Mouse (Mus musculus): ENCODE measurements at regions not wholly inside any gene's neighbourhood (a gene's known extent, or its start where the extent isn't known, plus 50 kb on each side); places are given as distances from the start of the nearest gene placed in this dataset.

GRCm38 (mm10) chr4:32156965-32157364, 81.6 kb upstream of the Bach2 start:
- DNase-seq = no peak

- no peak for DNase-seq
Measured at GRCm38 (mm10) chr4:32158451-32158850, 80.2 kb upstream of the Bach2 start.

DNA sequence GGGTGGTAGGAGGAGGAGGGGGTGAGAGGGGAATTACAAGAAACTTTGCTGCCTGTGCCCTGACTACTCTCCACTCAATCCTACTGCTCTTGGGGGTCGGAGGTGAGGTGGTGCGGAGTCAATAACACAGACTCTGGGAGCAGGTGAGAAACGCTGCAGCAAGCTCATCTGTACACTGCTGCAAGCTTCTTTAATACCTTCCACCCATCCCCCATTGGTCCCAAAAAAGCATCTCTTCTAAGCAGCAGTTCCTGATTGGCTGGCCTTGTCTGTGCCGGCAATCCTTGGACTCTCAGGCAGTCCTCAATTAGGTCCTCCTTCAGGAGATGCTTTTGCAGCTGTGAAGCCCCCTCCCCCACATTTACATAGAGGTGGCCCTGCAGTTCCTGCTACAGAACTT, 79.7 kb upstream of the Bach2 start:
- DNase-seq = no peak

DNA sequence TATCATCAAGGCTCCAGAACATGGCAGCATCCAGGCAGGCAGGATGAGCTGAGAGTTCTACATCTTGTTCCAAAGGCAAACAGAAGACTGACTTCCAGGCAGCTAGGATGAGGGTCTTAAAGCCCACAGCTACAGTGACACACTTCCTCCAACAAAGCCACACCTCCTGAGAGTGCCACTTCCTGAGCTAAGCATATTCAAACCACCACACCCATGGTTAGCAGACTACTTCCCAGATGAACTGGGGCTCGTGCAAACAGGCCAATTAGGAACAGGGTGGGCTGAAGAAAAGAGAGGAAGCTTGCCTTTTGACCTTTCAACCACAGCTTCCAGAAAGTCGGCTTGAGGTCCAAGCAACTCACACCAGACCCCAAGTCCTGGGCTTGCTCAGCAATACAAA, 77.8 kb upstream of the Bach2 start:
- no peak for DNase-seq

GRCm38 (mm10) chr4:32161871-32162656, 76.5 kb upstream of the Bach2 start:
- no peak for DNase-seq

- DNase-seq = no peak
Measured at GRCm38 (mm10) chr4:32162694-32163240, 75.8 kb upstream of the Bach2 start.

- no peak for DNase-seq
Measured at GRCm38 (mm10) chr4:32164081-32164641, 74.4 kb upstream of the Bach2 start.

GRCm38 (mm10) chr4:32164736-32165241, 73.8 kb upstream of the Bach2 start:
- no peak for DNase-seq

DNA sequence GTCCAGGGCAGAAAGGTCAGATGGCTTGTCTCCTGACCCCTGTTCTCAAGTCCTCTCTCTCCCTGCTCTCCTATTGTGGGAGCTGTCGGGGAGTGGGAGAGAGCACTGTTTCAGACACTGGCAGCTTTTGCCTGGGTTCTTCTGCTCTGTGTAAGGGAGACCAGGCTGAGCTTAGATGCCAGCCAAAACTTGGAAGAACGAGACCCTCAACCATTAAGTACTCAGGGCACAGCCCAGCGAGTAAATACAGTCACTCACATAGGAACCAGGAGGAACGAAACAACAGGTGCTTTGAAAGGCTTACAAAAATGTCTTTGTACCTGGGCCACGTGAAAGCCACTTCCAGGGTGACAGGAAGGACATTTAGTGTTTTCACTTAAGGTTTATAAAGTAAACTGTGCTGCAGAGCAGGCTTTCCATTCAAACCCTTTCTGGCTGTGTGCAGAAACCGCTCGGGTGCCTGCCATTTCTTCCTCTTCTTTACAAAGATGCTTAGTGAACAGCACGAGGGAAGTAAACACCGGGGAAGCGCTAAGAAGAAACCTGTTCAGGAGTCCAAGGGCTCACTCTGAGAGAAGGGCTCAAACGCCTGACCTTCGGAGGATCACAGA, 72.6 kb upstream of the Bach2 start:
- no peak for DNase-seq

DNA sequence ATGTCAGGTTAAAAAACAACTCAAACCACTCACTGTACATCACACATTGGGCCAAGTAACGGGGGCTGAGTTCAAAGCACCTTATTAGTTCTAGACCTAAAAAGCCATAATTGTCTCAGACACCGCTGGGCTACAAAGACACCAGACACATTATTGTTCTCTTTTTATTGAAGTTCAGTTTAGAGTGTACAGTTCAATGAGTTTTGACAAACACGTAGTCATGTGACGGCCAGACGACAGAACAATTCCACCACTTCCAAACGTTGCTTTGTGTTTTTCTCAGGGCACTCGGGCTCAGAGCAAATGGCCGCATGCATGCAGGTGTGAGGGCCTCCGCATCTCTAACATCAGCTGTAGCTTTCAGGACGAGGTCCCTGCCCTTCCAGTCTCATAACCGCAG, 71.5 kb upstream of the Bach2 start:
- DNase-seq = no peak

DNA sequence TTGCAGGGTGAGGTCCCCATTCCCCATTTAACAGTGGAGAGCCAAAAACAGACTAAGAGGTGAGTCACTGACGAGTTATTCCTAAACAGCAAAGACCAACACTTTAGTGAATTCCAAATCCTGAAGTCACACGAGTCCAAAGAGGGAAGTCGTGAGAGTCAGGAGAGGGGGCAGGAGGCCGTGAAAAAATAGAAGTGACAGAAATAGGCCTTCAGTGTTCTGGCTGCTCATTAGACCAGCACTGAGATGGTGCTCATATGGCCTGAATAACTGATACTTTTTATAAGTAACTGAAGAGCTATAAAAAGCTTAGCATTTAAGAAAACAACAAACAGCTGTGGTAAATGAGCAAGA, 68.5 kb upstream of the Bach2 start:
- no peak for DNase-seq

GRCm38 (mm10) chr4:32170460-32171192, 68.0 kb upstream of the Bach2 start:
- no peak for DNase-seq

DNA sequence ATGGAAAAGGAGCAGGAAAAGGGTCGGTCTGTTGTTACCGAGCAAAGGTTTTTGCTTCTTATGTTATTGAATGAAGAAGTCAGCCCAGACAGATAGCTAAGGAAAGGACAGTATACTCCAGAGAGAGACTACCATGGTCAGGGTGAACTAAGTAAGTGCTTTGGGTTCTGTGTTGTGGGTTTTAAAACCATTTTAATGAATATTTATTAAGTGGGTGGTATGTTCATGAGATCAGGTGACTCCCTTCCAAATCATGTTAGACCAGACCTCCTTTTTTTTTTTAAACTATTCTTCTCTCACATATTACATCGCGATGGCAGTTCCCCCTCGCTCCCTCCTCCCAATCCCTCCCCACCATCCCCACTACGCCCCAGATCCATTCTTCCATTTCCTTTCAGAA, 67.3 kb upstream of the Bach2 start:
- DNase-seq = no peak

GRCm38 (mm10) chr4:32172992-32173391, 65.6 kb upstream of the Bach2 start:
- no peak for DNase-seq

GRCm38 (mm10) chr4:32174771-32175170, 63.8 kb upstream of the Bach2 start:
- DNase-seq = no peak

DNA sequence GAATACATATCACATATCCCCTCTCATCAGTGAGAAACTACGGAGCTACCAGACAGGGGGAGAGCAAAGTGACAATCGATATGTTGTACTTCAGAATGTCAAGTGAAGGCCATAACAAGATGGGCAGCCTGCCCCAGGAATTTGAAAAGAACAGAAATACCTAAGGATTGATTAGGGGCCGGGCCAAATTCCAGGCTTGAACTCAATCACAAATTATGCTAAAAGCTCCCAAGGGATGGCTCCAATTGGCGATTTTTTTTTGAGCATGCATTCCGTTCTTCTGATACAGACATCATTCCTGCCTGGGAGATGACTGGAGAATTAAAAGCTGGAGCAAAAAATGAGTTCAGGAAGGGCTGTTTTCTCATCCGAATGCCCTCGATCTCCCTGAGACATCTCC, 63.4 kb upstream of the Bach2 start:
- no peak for DNase-seq

DNA sequence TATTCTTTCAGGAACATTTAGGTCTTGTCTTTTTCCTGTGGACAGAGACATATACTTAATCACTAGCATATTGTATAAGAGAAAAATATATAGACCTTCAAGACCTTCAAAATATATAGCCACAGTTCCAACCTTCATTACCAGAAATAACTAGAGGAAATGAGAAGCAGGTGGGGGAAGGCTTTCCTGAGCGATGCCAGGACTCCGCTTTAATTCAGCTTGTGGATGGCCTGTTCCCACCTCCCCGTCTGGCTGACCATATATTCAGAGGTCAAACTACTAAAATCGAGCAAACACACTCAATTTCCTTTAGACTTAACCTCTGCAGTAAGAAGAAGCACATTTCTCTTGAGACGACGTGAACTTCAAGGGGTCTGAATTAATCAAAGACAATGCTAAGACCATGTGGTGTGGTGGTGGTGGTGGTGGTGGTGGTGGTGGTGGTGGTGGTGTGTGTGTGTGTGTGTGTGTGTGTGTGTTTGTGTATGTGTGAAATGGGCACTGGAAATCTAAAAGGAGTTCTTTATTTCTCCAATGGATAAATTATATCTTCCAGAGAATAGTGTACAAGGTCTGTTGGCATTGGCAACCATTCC, 62.7 kb upstream of the Bach2 start:
- DNase-seq = no peak

DNA sequence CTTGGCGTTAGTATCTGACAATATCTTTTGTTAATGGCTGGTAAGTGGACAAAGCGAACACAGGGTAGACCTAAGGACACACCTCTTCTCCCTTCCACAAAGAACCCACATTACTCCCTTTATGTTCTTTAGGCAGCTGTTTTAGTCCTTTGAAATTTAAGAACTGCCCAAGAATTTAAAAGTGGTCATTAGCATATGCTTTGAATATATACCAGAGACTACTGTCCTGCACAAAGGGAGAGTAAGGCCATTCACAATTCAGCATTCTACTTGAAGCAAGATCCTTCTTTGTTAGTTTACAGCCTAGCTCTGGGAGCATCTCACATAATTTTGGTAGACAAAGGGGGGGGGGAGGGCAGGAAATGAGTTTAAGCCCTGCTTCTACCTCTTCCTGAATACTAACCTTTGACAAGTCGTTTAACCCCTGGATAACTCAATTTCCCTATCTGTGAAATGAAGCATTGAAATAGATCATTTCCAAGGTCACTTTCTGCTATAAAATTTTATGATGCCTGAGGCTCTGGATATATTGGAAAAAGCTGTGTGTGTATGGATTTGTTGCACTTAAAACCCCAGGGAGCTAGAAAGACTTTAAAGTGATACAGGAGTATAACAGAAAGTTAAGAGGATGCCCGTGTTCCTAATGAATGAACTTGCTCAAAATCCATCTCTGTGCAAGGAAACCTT, 62.0 kb upstream of the Bach2 start:
- no peak for DNase-seq

DNA sequence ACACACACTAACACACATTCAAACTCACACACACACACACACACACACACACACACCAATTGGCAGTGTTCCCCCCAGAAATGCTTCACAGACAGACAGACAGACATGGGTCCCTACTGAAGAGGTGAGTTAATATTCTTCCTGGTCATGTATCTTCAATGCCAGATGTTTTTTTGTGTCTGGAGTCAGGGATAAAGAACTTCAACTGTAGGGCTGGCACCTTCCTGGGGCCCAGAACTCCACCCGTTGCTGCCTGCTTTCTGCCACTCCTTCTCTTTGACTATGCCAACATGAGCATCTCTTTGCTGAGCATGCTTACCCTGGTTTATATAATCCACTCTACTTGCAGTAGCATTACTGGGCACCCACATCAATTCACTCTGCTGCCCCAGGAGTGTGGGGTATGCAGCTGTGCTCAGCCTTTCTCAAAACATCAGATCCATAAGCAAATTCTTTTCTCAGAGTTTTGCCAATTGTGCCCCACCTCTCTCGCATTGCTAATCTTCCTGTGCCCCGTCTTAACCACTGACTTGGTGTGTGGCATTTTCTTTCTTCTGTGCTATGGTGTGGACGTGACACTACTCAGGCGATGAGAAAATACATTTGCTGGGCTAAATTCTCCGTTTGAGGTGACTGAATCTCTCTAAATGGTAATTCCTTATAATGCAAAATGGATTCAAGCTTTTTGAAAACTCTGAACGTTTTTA, 60.5 kb upstream of the Bach2 start:
- DNase-seq = no peak

GRCm38 (mm10) chr4:32179707-32180241, 58.8 kb upstream of the Bach2 start:
- DNase-seq = no peak

DNA sequence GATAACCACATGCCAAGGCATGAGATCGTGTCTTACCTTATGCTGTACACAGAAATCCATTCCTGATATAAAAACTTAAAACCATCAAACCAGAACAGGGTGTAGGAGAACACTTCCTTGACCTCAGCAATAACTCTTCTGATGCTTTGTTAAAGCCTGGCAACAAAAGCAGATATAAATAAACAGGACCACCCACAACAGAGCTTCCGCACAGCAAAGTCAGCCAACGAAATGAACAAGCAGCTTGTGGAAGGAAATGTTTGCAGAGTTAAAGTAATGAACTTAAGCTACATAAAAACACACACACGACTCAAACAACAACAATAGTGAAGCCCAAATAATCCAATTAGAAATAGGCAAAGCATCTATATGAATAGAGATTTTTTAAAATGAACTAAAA, 54.8 kb upstream of the Bach2 start:
- DNase-seq = no peak
